Mouse (Mus musculus) C2C12 (cell line): ENCODE results near the gene Tbc1d17.

Source experiments
- CEBPB ChIP-seq: IDR thresholded peaks from one replicate; pipeline ENCODE4 v1.6.1; 2011; ENCODE audit warnings: low read depth, mild to moderate bottlenecking, control low read depth, moderate library complexity
- CTCF ChIP-seq: IDR thresholded peaks from one replicate; pipeline ENCODE4 v1.5.1; 2011; ENCODE audit not compliant: control insufficient read depth, insufficient read depth, insufficient read length
- FOSL1 ChIP-seq: IDR thresholded peaks from one replicate; pipeline ENCODE4 v1.8.0; 2011; ENCODE audit warnings: mild to moderate bottlenecking, low read length; ENCODE audit not compliant: poor library complexity, insufficient read depth, severe bottlenecking
- MAX ChIP-seq: IDR thresholded peaks from one replicate; pipeline ENCODE4 v1.6.1; 2011; ENCODE audit warnings: mild to moderate bottlenecking, control low read depth
- MYOD1 ChIP-seq: IDR thresholded peaks from one replicate; pipeline ENCODE4 v1.6.1; 2011; ENCODE audit warnings: low read depth; ENCODE audit not compliant: control insufficient read depth, insufficient read length
- MYOG ChIP-seq: IDR thresholded peaks from one replicate; pipeline ENCODE4 v1.6.1; 2011; ENCODE audit not compliant: control insufficient read depth, insufficient read length; ENCODE audit errors: extremely low read depth

GRCm38 (mm10) chr7:44861429-44861816 lies 12.5 kb upstream of the Tbc1d17 start:
- TF ChIP-seq CTCF (no peak), MYOG (no peak), CEBPB (no peak), MYOD1 (no peak), MAX (no peak), FOSL1 (no peak)
